Mouse (Mus musculus) stomach, embryonic 15.5 days (tissue): ENCODE results near the gene Tenm3. TPM values are rescaled to one million over a fixed set of nuclear protein-coding genes. Genes with fewer than 3 reads are reported as not detected.
A peak's percentile ranks its signal among the peaks of the same experiment; 100 is the strongest.

Experiments used
- ATAC-seq: fragments of 200-750 bp; cut with Nextera tagmentation; 2 replicates; pipeline ENCODE4 v1.8.0; 2017; ENCODE audit warnings: low read depth, moderate number of reproducible peaks, moderate TSS enrichment; ENCODE audit not compliant: insufficient read depth, low FRiP score
- H3K27ac ChIP-seq: fragments of 300-500 bp; sonication (generic); 2 replicates; pipeline ENCODE4 v1.5.1; 2015; ENCODE audit warnings: mild to moderate bottlenecking, inconsistent platforms
- H3K27me3 ChIP-seq: fragments of 300-500 bp; sonication (generic); replicated peaks from 2 replicates; pipeline ENCODE4 v1.6.1; 2015; ENCODE audit warnings: inconsistent platforms
- H3K36me3 ChIP-seq: fragments of 300-500 bp; sonication (generic); 2 replicates; pipeline ENCODE4 v1.6.1; 2015; ENCODE audit warnings: inconsistent platforms
- H3K4me1 ChIP-seq: fragments of 300-500 bp; sonication (generic); 2 replicates; pipeline ENCODE4 v1.6.1; 2015; ENCODE audit warnings: inconsistent platforms
- H3K4me2 ChIP-seq: fragments of 300-500 bp; sonication (generic); 2 replicates; pipeline ENCODE4 v1.6.1; 2015; ENCODE audit warnings: mild to moderate bottlenecking, inconsistent platforms
- H3K4me3 ChIP-seq: fragments of 300-500 bp; sonication (generic); replicated peaks from 2 replicates; pipeline ENCODE4 v1.5.1; 2015; ENCODE audit warnings: inconsistent platforms
- H3K9ac ChIP-seq: fragments of 300-500 bp; sonication (generic); 2 replicates; pipeline ENCODE4 v1.6.1; 2015; ENCODE audit warnings: inconsistent platforms
- H3K9me3 ChIP-seq: fragments of 300-500 bp; sonication (generic); 2 replicates; pipeline ENCODE4 v1.6.1; 2016; ENCODE audit warnings: inconsistent platforms
- WGBS: fragments of 180-500 bp; shearing (Covaris S2); methylation state at CpG from one replicate; pipeline ENCODE4 v1.1.7; 2015; 5-methylcytosine and 5-hydroxymethylcytosine counted together
- polyA plus RNA-seq: library from polyadenylated mRNA; unstranded; fragments of >200 nt; fragmentation: Nextera tagmentation; extraction: Ambion mirVana; gene quantifications from 2 replicates; pipeline ENCODE4 v1.2.1, GENCODE M21; 2015

The Tenm3 gene
- polyA plus RNA-seq, 1 experiment from 2014 or later, result 14.6 TPM

GRCm38 (mm10) chr8:48341276-48341675 lies 502.5 kb downstream of the Tenm3 start:
- H3K9ac ChIP-seq, result no peak overlapping the region
- H3K27me3 ChIP-seq, result no peaks in the 10 kb centered on the region
- WGBS, result 77% methylated on average over 5 of the region's 5 CpGs
- no peaks in the 10 kb centered on the region for H3K9me3 ChIP-seq
- no peak overlapping the region for H3K4me3 ChIP-seq
- no peak overlapping the region for H3K4me2 ChIP-seq
- no peak overlapping the region for H3K27ac ChIP-seq
- no peaks in the 10 kb centered on the region for H3K36me3 ChIP-seq
- no peak for ATAC-seq
- no peaks in the 10 kb centered on the region for H3K4me1 ChIP-seq

- Histone ChIP-seq H3K4me1 (no peaks in the 10 kb centered on the region), H3K9me3 (no peaks in the 10 kb centered on the region), H3K27me3 (no peaks in the 10 kb centered on the region), H3K4me2 (no peak overlapping the region), H3K9ac (no peak overlapping the region), H3K36me3 (no peaks in the 10 kb centered on the region), H3K4me3 (no peak overlapping the region), H3K27ac (no peak overlapping the region)
- 89% methylated on average over 11 of the region's 11 CpGs for WGBS
- no peak for ATAC-seq
Measured at GRCm38 (mm10) chr8:48322655-48323265, 521.0 kb downstream of the Tenm3 start.

- Histone ChIP-seq H3K9ac (no peak overlapping the region), H3K27me3 (no peaks in the 10 kb centered on the region), H3K27ac (no peak overlapping the region), H3K36me3 (no peaks in the 10 kb centered on the region), H3K4me1 (no peaks in the 10 kb centered on the region), H3K4me2 (no peak overlapping the region), H3K4me3 (no peak overlapping the region), H3K9me3 (no peaks in the 10 kb centered on the region)
- ATAC-seq, result no peak
- WGBS, result 94% methylated on average over 6 of the region's 6 CpGs
Measured at GRCm38 (mm10) chr8:48322240-48322639, 521.5 kb downstream of the Tenm3 start.

GRCm38 (mm10) chr8:48319674-48320073 lies 524.1 kb downstream of the Tenm3 start:
- Histone ChIP-seq H3K4me1 (no peaks in the 10 kb centered on the region), H3K27me3 (no peaks in the 10 kb centered on the region)

GRCm38 (mm10) chr8:48317498-48317897 lies 526.3 kb downstream of the Tenm3 start:
- no peak overlapping the region for H3K4me2 ChIP-seq
- H3K4me1 ChIP-seq, result no peaks in the 10 kb centered on the region
- no peak overlapping the region for H3K9ac ChIP-seq
- no peak overlapping the region for H3K27ac ChIP-seq
- 88% methylated on average over 10 of the region's 10 CpGs for WGBS
- H3K9me3 ChIP-seq, result no peaks in the 10 kb centered on the region
- no peak for ATAC-seq
- no peaks in the 10 kb centered on the region for H3K27me3 ChIP-seq
- no peak overlapping the region for H3K4me3 ChIP-seq
- H3K36me3 ChIP-seq, result no peaks in the 10 kb centered on the region

More at GRCm38 (mm10) chr8:48319674-48320073, 524.1 kb downstream of the Tenm3 start:
- no peak overlapping the region for H3K4me3 ChIP-seq
- H3K4me2 ChIP-seq, result no peak overlapping the region
- ATAC-seq, result no peak
- no peaks in the 10 kb centered on the region for H3K36me3 ChIP-seq
- H3K9ac ChIP-seq, result no peak overlapping the region
- H3K27ac ChIP-seq, result no peak overlapping the region
- H3K9me3 ChIP-seq, result no peaks in the 10 kb centered on the region
- 91% methylated on average over 3 of the region's 3 CpGs for WGBS

- Histone ChIP-seq H3K4me1 (0 out of 2 replicates have a peak, but pooled peaks cover 4% of the 10 kb centered on the region), H3K27ac (no peak overlapping the region), H3K9ac (no peak overlapping the region), H3K27me3 (no peaks in the 10 kb centered on the region), H3K36me3 (no peaks in the 10 kb centered on the region), H3K9me3 (no peaks in the 10 kb centered on the region), H3K4me2 (no peak overlapping the region), H3K4me3 (no peak overlapping the region)
- no peak for ATAC-seq
- 70% methylated on average over 8 of the region's 8 CpGs for WGBS
Measured at GRCm38 (mm10) chr8:48315605-48316004, 528.1 kb downstream of the Tenm3 start.

GRCm38 (mm10) chr8:48313985-48314368 lies 529.8 kb downstream of the Tenm3 start:
- Histone ChIP-seq H3K27ac (no peak overlapping the region), H3K27me3 (no peaks in the 10 kb centered on the region), H3K36me3 (no peaks in the 10 kb centered on the region), H3K4me2 (no peak overlapping the region), H3K9ac (no peak overlapping the region), H3K4me3 (no peak overlapping the region), H3K4me1 (0 out of 2 replicates have a peak, but pooled peaks cover 6% of the 10 kb centered on the region), H3K9me3 (no peaks in the 10 kb centered on the region)
- WGBS, result 42% methylated on average over 5 of the region's 5 CpGs
- ATAC-seq, result no peak

- no peak overlapping the region for H3K27ac ChIP-seq
- 0 out of 2 replicates have a peak, but pooled peaks cover 6% of the 10 kb centered on the region for H3K4me1 ChIP-seq
- no peak for ATAC-seq
- H3K9me3 ChIP-seq, result no peaks in the 10 kb centered on the region
- H3K9ac ChIP-seq, result no peak overlapping the region
- 65% methylated on average over 11 of the region's 11 CpGs for WGBS
- H3K4me3 ChIP-seq, result no peak overlapping the region
- no peaks in the 10 kb centered on the region for H3K27me3 ChIP-seq
- no peak overlapping the region for H3K4me2 ChIP-seq
- H3K36me3 ChIP-seq, result no peaks in the 10 kb centered on the region
Measured at GRCm38 (mm10) chr8:48313210-48313984, 530.4 kb downstream of the Tenm3 start.

- no peaks in the 10 kb centered on the region for H3K9me3 ChIP-seq
- H3K27ac ChIP-seq, result no peak overlapping the region
- no peak overlapping the region for H3K4me3 ChIP-seq
- no peak for ATAC-seq
- H3K4me1 ChIP-seq, result 0 out of 2 replicates have a peak, but pooled peaks cover 6% of the 10 kb centered on the region
- H3K4me2 ChIP-seq, result no peak overlapping the region
- WGBS, result 68% methylated on average over 3 of the region's 3 CpGs
- H3K27me3 ChIP-seq, result no peaks in the 10 kb centered on the region
- no peak overlapping the region for H3K9ac ChIP-seq
- no peaks in the 10 kb centered on the region for H3K36me3 ChIP-seq
Measured at GRCm38 (mm10) chr8:48311706-48312105, 532.0 kb downstream of the Tenm3 start.

- ATAC-seq, result no peak
- WGBS, result 50% methylated on average over 10 of the region's 10 CpGs
Measured at GRCm38 (mm10) chr8:48310240-48310849, 533.4 kb downstream of the Tenm3 start.

GRCm38 (mm10) chr8:48309191-48309987 lies 534.4 kb downstream of the Tenm3 start:
- whole genome bisulfite sequencing, result 43% methylated on average over 16 of the region's 16 CpGs
- Histone ChIP-seq H3K4me1 (0 out of 2 replicates have a peak, but pooled peaks cover 6% of the 10 kb centered on the region), H3K27ac (peak overlapping the region; percentile 52), H3K4me3 (no peak overlapping the region), H3K4me2 (no peak overlapping the region), H3K36me3 (no peaks in the 10 kb centered on the region), H3K27me3 (no peaks in the 10 kb centered on the region), H3K9ac (no peak overlapping the region), H3K9me3 (no peaks in the 10 kb centered on the region)
- ATAC-seq, result peak; percentile 56

More at GRCm38 (mm10) chr8:48310240-48310849, 533.4 kb downstream of the Tenm3 start:
- H3K9me3 ChIP-seq, result no peaks in the 10 kb centered on the region
- no peaks in the 10 kb centered on the region for H3K36me3 ChIP-seq
- H3K4me3 ChIP-seq, result no peak overlapping the region
- no peak overlapping the region for H3K27ac ChIP-seq
- no peak overlapping the region for H3K4me2 ChIP-seq
- no peaks in the 10 kb centered on the region for H3K27me3 ChIP-seq
- 0 out of 2 replicates have a peak, but pooled peaks cover 6% of the 10 kb centered on the region for H3K4me1 ChIP-seq
- no peak overlapping the region for H3K9ac ChIP-seq
